Mouse (Mus musculus) kidney, adult 2 months (tissue): ENCODE measurements around the gene Plb1.

Experiments used
- CTCF ChIP-seq: fragments of 200-500 bp; conservative IDR thresholded peaks from 2 replicates; pipeline ENCODE4 v1.5.1; 2011; ENCODE audit warnings: low read depth, mild to moderate bottlenecking, control low read depth, low read length, moderate library complexity, mixed read lengths; ENCODE audit not compliant: insufficient read depth, insufficient read length
- POLR2A ChIP-seq: fragments of 200-500 bp; IDR thresholded peaks from one replicate; pipeline ENCODE4 v1.6.1; 2011; ENCODE audit warnings: low read depth, low read length, control low read depth

DNA sequence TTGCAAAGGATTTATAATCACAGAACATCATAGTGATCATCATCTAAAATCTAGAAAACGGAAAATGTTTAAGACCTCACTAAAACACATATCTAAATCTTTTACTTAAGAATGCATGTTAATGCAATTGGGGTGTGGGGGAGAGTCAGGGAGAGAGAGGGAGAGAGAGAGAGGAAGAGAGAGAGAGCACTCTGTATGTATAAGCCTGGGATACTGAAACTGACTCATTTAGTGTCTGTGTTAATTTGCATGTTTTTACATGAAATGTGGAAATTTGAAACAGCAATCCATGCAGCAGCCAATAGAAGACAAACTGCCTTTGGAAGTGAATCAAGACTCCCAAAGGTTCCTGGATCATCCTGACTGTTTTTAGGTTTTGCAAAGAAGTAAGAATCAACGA lies 181.1 kb downstream of the Plb1 start:
- no peak for TF ChIP-seq POLR2A
- no peak for TF ChIP-seq CTCF
